Mouse (Mus musculus) cortical plate, adult 2 months (tissue): ENCODE measurements around the gene Khk.

Experiments used
- CTCF ChIP-seq: fragments of 200-500 bp; IDR thresholded peaks from 2 replicates; pipeline ENCODE4 v1.5.1; 2011; ENCODE audit warnings: mild to moderate bottlenecking, control low read depth, low read length; ENCODE audit not compliant: insufficient read depth; ENCODE audit errors: extremely low read depth
- POLR2A ChIP-seq: fragments of 200-500 bp; IDR thresholded peaks from 2 replicates; pipeline ENCODE4 v1.6.1; 2011; ENCODE audit warnings: mild to moderate bottlenecking, low read length, control low read depth; ENCODE audit not compliant: insufficient read depth; ENCODE audit errors: extremely low read depth

DNA sequence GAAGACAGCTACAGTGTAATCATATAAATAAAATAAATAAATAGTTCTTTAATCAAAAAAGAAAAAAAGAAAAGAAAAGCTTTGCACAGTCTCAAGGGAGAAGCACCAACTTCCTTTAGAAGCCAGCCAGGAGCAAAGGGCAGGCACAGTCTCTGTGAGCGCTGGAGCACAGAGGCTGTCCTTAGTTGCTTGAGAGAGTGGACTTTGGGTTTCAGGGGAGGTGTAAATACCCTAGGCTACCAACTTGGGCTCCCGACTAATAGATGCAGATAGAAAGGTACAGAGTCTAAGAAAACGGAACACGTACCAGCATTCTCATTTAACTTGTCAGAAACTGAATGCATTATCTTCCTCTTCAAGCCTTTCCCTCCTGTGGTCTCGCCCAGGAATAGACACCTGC, 27.4 kb downstream of the Khk start:
- TF ChIP-seq POLR2A (no peak), CTCF (no peak)
